Mouse (Mus musculus) spleen, postnatal 4 days (tissue): ENCODE results near the gene Cradd.

Experiments
- DNase-seq, 2 experiments: peaks; one replicate each; pipeline ENCODE4 v3.0.0; 2022; ENCODE audit warnings: low spot score in 2 of 2

Gene Cradd

DNA sequence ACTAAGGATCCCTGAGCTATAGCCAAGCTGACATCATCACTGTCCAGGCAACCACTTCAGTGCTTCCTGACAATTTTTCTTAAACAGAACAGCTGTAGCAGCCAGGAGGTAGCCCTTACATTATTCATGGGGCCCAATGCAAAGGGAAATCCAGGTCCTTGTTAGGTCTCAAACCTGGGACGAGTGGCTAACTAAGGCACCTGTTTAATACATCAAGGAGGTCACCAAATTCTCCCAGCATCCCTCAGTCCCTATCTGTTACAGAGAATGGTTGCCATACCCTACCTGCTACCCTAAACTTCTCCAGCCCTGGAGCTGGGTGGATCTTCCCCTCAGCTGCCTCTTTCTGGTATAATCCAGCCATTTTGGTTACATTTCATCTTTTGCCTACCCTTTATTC lies 10.9 kb upstream of the Cradd start:
- DNase-seq: no peak

DNA sequence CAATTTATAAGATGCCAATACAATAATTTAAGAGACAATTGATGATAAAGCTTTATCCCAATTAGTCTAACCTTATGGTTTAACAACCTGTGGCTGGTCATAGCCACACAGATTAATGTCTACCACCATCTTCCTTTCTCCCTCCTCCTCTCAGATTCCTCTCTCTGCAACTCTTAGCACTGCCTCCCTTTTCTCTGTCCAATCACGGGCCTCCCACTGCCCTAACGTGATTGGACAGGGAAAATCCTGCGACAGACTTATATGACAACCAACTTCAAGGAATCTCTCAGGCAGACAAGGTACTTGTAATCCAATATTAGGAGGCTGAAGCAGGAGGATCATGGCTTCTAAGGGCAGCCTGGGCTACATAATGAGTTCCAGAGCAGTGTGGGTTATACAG lies 8.7 kb upstream of the Cradd start:
- DNase-seq: no peak

DNA sequence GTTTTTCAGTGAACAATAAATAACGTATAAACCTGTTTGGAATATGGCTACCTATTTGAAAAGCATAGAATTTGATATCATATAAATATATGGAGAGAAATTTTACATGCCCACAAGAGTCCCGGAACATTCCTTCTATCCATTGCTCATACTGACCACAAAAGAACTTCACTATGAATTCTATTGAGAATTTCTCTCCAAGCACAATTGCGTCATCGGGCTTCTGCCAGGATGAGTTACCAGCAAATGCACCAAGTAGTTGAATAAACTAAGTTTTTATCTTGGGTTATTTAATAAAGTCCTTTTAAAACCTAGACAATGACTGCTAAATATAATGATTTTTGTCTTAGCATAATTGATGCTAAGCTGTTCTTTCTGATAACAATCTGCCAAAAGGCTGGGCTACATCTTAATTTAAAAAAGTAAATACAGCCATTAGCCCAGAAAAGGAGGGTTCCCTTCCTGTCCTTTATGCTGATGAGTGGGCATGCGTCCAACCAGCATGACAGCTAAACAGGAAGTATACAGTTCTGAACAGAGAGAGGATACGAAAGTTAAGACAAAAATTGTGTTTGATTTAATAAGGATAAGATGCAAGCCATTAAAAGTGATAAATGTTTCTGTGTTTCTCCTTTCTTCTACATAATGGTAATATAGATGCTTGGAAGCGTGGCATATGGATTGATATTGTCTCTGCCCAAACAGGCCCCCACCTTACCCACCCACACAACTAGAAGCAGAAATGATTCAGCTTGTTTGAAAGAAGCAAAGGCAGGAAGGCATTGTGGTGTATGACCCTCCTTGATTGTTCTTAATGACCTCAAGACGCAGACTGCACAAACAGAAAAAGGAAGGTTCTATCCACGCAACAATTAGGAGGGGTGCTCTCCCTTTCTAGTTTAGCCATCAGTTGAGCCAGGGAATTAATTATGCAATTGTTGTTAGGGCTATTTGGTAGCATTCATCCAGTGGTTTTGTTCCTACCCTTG lies 6.7 kb upstream of the Cradd start:
- DNase-seq: no peak

DNA sequence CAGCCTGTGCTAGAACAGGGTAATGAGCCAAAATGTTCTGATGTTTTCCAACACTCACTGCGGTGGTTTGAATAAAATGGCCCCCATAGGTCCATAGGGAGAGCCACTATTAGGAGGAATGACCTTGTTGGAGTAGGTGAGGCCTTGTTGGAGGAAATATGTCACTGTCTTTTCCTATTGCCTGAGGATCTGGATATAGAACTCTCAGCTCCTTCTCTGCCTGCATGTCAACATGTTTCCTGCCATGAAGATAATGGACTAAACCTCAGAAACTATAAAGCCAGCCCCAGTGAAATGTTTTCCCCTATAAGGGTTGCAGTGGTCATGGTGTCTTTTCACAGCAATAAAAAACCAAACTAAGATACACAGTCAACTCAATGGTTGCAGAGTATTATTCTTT lies 6.0 kb upstream of the Cradd start:
- DNase-seq: no peak

DNA sequence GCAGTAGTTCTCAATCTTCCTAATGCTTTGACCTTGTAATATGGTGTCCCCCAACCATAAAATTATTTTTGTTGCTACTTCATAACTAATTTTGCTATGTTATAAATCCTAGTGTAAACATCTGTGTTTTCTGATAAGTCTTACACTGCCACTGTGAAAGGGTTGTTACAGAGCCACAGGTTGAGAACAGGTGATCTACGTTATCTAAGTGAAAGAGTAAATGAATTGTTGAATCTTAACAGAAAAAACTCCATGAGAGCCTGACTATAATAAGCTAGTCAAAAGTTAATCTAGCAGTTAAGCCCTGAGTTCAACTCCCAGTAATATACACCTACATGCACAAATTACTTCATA lies 322 bp upstream of the Cradd start:
- DNase-seq: no peak

DNA sequence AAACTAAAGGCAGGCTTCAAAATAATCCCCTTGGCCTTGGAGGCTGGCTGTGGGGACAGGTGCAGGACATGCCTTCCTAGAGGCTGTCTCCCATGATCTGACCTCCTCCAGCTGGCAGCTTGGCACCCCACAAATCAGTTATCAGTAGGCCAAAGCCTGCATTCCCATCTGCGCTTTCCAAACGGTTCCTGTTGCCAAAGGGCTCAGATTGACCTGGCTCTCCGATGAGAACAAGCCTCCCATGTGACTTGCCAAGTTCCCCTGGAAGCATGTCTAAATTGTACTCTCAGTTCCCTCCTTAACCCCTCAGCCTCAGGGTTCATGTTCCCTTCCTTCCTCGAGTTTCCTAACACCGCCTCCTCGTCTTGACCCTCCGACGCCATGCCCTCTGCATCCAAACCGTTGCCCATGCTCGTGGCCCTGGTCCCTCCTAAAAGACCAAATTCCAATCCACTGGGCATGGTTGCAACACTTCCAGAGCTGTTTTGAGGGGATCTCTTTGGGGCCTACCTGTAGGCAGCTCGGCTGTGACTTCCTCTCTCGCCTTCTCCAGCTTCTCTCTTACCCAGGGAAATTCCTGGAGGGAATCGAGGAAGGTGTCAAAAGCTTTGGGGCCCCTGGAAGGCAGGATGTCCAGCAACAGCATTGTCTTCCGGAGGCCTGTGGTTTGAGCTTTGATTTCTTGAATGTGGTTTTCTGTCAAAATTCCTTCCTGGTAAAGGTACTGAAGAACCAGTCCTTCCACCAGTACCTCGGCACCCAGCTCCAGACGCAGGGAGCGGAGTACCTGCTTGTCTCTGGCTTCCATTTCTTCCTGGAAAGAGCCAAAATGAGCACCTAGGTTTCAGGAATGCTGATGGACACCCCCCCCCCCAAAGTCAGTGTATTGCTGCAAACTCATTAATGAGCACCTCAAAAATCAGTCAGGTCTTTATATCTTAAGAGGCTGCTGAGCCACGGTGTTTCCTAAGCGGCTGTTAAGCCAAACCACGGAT lies 1.6 kb downstream of the Cradd start:
- no peak for DNase-seq

DNA sequence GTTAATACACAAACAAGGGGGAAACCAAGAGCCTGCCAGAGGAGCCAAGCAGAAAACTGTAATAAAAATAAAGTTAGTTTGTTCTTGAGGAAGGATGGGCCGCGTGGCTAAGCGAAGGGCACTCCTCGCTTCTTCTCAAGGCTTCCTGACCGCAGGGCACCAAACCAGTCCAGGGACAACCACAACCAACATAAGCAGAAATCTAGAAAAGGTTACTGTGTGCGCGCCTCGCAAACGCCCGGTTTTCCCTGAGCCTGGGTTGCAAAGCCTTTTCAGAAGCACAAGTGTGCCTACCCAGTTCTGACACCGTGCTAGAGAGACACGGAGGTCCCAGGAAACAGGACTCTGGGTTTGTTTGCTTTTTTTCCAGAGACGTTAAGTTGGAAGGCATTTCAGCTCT lies 4.9 kb downstream of the Cradd start:
- no peak for DNase-seq

DNA sequence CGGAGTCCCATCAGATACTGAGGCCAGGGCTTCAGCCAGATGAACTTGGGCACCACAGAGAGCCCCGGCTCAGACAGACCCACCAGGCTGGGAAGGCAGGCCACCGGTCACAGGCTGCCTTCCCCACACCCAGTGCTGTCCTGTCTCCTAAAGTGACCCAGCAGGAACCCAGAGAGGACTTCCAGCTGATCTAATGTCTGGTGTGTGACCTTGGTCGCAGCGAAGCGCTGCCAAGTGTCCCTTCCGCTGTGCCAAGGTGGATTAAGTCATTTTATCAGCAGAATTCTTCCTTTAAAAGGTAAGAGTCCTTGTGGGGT lies 5.6 kb downstream of the Cradd start:
- DNase-seq: no peak

DNA sequence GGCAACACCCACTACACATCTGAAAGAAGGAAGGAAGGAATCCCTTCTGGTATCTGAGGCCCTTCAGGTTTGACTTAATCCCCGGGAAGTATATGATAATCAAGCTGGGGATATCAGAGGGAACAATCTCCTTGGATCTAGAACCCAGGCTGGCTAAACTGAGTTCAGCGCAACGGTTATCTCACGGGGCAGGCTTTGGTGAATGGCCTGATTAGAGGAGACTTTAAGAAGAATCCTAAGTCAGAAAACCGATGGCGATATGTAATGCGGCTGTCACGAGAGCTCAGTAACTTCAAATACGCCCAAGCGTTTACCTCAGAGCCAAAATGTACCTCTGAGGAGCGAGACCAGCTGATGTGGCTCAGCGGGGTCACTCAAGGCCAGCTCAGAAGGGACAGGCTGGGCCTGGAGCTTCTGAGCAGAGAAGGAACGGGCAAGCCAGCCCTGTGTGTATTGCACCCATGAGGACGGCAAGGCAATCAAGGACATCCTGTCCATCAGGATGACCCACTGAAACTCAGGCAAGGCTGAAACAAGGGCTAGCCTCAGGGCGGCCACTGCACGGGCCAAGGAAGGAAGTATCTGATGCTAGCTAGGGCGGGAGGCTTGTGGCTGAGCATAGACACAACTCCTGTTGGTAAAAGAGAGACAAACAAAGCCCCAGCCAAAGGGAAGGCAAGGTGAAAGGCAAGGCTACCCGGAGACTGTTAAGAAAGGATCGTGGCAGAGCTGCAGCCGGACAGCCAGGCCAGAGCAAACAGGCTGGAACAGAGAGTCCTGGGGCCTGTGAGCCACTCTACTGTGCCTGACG lies 6.1 kb downstream of the Cradd start:
- no peak for DNase-seq

DNA sequence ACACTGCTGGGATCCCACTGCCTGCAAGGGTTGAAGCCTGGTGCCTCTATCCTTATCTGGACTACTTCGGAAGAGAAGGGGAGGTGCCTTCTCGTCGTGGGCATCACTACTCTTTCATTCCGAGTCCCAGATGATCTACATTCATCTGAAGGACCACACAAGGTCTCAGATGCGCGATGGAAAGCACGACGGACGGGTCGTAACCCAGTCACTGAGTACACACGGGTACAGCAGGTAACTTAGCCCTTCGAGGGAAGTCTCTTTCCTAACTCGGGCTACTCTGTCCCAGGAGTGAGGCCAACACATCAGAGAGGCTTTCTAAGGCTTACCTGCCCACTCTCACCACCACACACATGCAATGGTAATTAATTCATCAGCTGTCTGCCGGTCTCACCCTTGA lies 6.8 kb downstream of the Cradd start:
- no peak for DNase-seq

DNA sequence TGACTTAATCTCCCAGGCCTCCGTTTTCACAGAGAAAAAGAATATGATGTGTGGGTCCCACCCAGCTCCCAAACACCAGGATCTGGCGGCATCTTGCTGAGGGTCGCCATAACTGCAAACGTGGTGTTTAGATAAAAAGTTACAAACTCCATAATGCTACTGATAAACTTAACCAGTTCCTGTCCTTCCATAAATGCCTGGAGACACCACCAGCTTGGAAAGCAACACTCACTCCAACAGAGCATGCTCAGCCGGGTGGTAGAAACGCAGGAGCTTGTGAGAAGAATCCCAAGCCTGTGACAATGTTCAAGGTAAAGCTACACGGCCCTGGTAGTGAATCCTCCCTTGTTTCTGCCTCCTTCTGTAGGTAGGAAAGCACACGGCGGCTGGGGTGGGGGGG lies 7.3 kb downstream of the Cradd start:
- no peak for DNase-seq

DNA sequence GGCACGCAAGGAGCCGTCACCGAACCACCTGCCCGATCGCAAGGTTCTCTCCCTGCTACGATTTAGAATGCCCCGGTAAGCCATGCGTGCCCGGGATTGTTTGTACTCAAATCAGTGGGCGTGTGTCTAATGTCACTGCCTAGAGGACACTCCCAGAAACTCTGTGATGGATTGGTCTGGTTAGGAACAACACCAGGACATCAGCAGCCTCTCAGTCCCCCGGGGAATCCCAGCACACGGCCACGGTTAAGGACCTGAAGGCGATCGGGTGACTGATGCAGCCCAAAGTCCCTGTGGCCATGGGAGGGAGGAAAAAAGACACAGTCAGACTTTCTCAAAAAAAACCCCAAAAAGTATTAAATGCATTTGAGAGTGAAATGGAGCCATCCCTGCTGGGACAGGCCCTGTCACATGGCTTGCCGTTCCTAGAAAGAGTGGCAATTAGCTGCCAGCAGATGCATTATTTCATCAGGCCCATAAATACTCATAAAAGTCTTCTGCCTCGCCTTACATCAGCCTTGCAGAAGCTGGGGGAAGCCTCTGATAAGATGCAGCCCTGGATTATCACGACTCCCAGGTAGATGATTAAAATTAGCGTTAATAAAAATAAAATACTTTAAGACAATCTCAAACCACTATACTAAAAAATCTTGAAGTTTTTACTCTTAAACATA lies 8.0 kb downstream of the Cradd start:
- no peak for DNase-seq

DNA sequence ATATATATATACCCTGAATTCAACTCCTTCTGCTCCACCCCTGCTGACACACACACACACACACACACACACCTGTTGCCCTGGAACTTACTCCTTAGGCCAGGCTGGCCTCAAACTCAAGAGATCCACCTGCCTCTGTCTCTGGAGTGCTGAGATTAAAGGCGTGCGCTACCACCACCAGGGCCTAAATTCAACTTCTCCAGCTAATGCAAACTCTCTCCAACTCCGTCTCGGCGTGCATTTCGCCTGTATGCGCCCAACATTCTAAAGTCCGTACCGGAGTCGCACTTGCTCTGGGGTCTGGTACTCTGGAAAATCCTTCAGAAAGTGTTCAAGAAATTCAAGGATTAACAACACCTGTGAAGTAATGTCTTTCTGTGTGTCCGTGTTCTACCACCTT lies 8.6 kb downstream of the Cradd start:
- no peak for DNase-seq

DNA sequence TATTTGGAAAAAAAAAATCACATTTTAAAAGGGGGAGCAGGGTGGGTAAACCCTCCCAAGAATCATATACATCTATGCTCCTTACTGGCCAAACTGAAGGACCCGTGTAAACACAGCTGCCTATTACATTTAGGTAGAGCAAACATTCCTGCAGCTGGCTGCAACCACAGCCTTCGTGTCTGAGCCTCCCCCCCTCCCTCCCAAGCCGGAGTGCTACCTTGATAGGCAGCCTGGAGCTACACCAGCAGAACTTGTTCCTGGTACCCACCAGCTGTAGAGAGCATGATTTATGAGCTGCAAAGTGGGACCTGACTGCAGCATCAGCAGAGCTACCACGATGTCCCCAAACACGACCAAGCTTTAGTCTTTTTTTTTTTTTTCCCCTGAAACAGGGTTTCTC lies 9.9 kb downstream of the Cradd start:
- DNase-seq: no peak

DNA sequence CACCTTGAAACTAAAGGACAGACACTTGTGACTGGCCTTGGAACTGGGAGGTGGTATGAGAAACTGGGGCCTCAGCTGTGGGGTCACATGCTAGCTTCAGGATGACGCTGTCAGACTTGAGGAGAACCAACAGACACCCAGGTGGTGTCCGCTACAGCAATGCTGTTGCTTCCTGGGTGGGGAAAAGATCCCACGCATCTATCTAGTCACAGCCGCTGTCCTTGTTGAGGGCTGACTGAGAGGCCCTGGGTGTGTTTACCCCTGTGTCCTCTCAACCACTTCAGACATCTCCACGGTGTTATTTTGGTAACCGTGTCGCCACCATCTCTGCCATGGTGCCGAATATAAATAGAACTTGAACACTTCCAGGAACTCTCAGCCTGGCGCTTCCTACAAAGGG lies 10.4 kb downstream of the Cradd start:
- no peak for DNase-seq

DNA sequence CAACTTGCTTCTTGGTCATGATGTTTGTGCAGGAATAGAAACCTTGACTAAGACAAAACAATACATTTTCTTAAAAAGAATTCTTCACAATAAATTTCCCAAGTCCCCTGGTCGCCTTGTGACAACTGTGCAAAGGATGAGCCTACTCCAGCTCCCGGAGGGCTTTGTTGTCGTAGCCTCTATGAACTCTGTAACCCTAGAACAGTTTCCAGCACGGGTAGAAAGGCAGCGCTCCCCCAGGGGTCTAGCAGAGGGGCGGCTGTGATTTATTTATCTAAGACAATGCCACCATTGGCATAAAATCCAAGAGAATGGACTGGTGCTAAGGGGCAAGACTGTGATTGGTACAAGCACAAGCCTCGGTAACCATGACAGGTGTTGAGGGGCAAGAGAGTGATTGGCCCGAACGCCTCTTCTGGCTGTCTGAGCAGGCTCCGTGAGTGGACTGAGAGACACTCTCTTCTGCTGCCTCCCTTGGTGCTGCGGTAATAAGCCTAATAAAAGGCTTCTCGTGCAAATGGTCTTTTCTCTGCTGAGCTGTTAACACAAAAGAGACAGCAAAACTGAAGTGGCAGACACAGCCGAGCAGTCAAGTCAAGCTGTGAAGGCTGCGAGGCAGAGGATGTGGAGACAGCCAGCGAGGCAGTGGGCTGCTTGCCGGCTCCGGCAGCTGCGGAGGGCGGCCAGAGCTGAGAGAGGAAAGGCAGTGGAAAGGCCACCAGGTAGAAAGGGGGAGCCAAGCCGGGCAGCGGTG lies 13.1 kb downstream of the Cradd start:
- no peak for DNase-seq

DNA sequence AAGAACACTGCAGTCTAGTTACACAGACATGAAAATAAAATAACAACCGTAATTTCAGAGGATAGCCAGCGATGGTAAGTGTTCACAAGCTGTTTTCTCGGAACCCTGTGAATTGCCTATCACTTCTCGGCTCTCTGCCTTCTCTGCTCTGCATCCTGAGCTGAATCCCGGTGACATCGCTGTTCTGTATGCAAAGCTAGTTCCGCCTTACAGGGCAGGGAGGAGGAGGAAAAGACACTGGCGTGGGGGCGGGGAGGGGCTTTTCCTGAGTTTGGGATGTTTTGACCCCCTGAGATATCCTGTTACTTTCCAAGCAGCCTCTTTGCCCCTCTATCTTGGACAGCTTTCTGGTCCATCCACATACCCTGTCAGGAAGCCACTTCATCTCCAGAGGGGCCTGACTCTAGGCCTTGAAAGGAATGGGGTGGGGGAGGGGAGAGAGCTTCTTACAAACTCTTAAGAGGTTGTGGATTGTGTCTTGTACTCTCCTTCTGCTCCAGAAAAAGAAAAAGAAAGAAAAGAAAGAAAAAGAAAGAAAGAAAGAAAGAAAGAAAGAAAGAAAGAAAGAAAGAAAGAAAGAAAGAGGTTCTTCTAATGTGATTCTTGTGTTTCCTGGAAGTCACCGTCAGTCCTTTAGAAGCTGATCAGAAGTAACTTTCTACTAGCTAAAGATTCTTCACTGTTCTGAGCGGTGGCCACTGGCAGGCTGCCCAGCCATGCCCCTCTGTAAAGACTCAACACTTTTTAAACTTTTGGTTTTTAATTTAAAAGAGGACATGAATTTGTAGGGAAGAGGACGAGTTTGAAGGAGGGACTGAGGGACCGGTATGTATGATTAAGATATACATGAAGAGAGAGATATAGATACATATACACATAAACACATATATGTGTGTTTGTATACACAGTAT lies 14.3 kb downstream of the Cradd start:
- DNase-seq: no peak

DNA sequence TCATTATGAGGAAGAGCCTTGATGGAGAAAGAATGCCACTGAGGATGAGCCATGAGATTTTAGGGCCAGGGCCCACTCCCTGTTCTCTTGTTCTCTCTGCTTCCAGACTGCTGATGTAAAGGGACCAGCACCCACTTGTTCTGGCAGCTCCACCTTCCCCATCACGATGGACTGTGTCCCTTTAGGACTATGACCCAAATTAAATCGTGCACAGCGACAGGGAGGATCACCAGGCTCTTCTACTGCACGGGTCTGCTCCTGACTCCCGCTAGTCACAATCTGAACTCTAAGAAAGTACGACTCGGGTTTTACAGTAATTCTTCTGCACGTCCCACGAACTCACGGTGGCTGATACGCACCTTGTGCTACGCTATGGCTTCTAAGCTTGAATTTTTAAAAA lies 14.9 kb downstream of the Cradd start:
- no peak for DNase-seq

DNA sequence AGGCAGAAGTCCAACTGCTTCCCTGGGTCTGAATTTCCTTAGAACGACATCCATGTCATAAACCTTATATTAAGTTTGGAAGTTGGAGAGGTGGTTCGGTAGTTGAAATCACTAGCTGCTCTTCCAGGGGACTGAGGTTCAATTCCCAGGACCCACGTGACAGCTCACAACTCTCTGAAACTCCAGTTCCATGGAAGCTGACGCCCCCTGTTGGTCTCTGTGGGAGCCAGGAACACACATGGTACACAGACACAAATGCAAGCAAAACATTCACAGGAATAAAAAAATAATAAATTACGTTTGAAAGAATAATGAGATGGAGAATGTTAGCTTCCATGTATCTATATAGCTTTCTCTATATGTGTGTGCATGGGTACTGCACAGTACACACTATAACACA lies 16.0 kb downstream of the Cradd start:
- DNase-seq: no peak
